Mouse (Mus musculus): ENCODE measurements around the gene Ip6k1.

GRCm38 (mm10) chr9:107985131-107986119, 16.9 kb upstream of the Ip6k1 start, which contains the start of gene Inka1:
- TF ChIP-seq CTCF (IDR thresholded peaks at IDR 0.05; ENCODE audit: low read depth, low read length) (no peak), TAL1 (conservative IDR thresholded peaks at IDR 0.05; ENCODE audit: low read depth, low read length) (no peak), POLR2AphosphoS5 (IDR thresholded peaks at IDR 0.05; ENCODE audit: insufficient replicate concordance, low read depth, low read length) (no peak), GATA1 (IDR thresholded peaks at IDR 0.05; ENCODE audit: borderline replicate concordance, low read length) (no peak)

Measured in G1E (cell line).